Mouse (Mus musculus): ENCODE data around the gene Rrp1. TPM values are rescaled to one million over a fixed set of nuclear protein-coding genes. Genes with fewer than 3 reads are reported as not detected.

Gene Rrp1
- polyA plus RNA-seq, 1 experiment from 2014 or later: 95.5 TPM

- H3K36me3 ChIP-seq (replicated peaks; ENCODE audit: insufficient read depth, low read length): peaks cover 22% of the 10 kb centered on the region; the same call in 1 of the 2 replicates
- DNase-seq: no peak
- WGBS (ENCODE audit: insufficient replicate concordance): 71% methylated on average over 9 of the region's 9 CpGs
- H3K4me2 ChIP-seq (ENCODE audit: low read depth, low read length): no peak overlapping the region
- no peak overlapping the region for H3K9ac ChIP-seq (replicated peaks)
- H3K27ac ChIP-seq (ENCODE audit: low read depth): no peak overlapping the region
- no peaks in the 10 kb centered on the region for H3K27me3 ChIP-seq (ENCODE audit: insufficient read depth, low read length)
- no peak for TF ChIP-seq EP300 (IDR thresholded peaks at IDR 0.05; ENCODE audit: low read depth)
- TF ChIP-seq CTCF (IDR thresholded peaks at IDR 0.05; ENCODE audit: low read depth): peak; percentile 74
- H3K4me3 ChIP-seq (ENCODE audit: low read depth, low read length): no peak overlapping the region
- no peaks in the 10 kb centered on the region for H3K9me3 ChIP-seq (ENCODE audit: low read length)
- no peaks in the 10 kb centered on the region for H3K4me1 ChIP-seq (ENCODE audit: insufficient read depth)
- no peak for ATAC-seq
Measured at GRCm38 (mm10) chr10:78440812-78441211, 28.0 kb upstream of the Rrp1 start.

DNA sequence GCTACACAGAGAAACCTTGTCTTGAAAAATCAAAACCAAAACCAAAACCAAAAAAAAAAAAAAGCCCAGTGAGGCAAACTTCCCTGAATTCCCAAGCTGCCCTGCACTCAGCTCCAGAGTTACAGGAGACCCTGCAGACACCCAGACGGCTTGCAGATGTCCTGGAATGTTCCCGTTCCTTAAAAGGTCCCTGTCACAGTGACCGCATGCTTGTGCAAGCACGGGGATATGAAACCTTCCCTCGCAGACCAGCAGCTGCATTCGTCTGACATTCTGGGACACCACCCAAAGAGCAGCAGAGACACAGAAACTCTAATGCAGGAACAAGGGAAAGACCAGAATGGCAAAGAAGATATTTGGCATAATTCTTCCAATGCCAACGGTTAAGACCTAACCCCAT is 27.1 kb upstream of the Rrp1 start:
- 84% methylated on average over 7 of the region's 7 CpGs for WGBS (ENCODE audit: insufficient replicate concordance)
- TF ChIP-seq CTCF (IDR thresholded peaks at IDR 0.05; ENCODE audit: low read depth): no peak
- no peak for TF ChIP-seq EP300 (IDR thresholded peaks at IDR 0.05; ENCODE audit: low read depth)
- Histone ChIP-seq H3K9me3 (ENCODE audit: low read length) (no peaks in the 10 kb centered on the region), H3K4me1 (ENCODE audit: insufficient read depth) (no peaks in the 10 kb centered on the region), H3K9ac (replicated peaks) (no peak overlapping the region), H3K36me3 (replicated peaks; ENCODE audit: insufficient read depth, low read length) (peaks cover 20% of the 10 kb centered on the region; the same call in 1 of the 2 replicates), H3K4me3 (ENCODE audit: low read depth, low read length) (no peak overlapping the region), H3K27ac (ENCODE audit: low read depth) (no peak overlapping the region), H3K27me3 (ENCODE audit: insufficient read depth, low read length) (no peaks in the 10 kb centered on the region), H3K4me2 (ENCODE audit: low read depth, low read length) (no peak overlapping the region)
- DNase-seq (no peak), ATAC-seq (no peak)

GRCm38 (mm10) chr10:78439550-78439949 is 26.7 kb upstream of the Rrp1 start:
- no peak overlapping the region for H3K4me2 ChIP-seq (ENCODE audit: low read depth, low read length)
- ATAC-seq (no peak), DNase-seq (peak; percentile 43)
- H3K9ac ChIP-seq (replicated peaks): no peak overlapping the region
- H3K4me3 ChIP-seq (ENCODE audit: low read depth, low read length): no peak overlapping the region
- no peaks in the 10 kb centered on the region for H3K9me3 ChIP-seq (ENCODE audit: low read length)
- H3K27me3 ChIP-seq (ENCODE audit: insufficient read depth, low read length): no peaks in the 10 kb centered on the region
- H3K36me3 ChIP-seq (replicated peaks; ENCODE audit: insufficient read depth, low read length): peaks cover 17% of the 10 kb centered on the region; the same call in 1 of the 2 replicates
- no peaks in the 10 kb centered on the region for H3K4me1 ChIP-seq (ENCODE audit: insufficient read depth)
- no peak overlapping the region for H3K27ac ChIP-seq (ENCODE audit: low read depth)
- 50% methylated on average over 5 of the region's 5 CpGs for WGBS (ENCODE audit: insufficient replicate concordance)
- TF ChIP-seq CTCF (IDR thresholded peaks at IDR 0.05; ENCODE audit: low read depth) (peak; percentile 68), EP300 (IDR thresholded peaks at IDR 0.05; ENCODE audit: low read depth) (no peak)

DNA sequence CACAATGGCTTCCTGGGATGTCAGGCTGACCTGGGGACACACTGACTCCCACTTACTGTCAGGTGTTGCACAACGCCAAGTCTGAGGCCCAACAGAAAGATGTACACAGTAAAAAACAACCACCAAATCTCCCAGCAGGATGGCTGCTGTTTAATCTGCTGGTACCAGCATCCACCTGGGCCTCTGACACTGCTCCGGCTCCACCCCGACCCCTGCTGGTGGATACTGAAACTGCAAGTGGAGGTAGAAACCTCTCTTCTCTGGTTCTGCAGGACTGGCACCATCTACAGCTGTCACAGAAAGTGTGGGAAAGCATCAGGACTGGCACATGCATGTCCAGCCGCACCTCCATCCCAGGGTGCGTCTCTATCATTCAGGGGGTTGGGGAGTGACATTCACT is 25.3 kb upstream of the Rrp1 start:
- ATAC-seq: peak; percentile 47
- no peak overlapping the region for H3K4me2 ChIP-seq (ENCODE audit: low read depth, low read length)
- H3K4me3 ChIP-seq (ENCODE audit: low read depth, low read length): no peak overlapping the region
- no peaks in the 10 kb centered on the region for H3K9me3 ChIP-seq (ENCODE audit: low read length)
- 14% methylated on average over 5 of the region's 5 CpGs for WGBS (ENCODE audit: insufficient replicate concordance)
- H3K9ac ChIP-seq (replicated peaks): no peak overlapping the region
- TF ChIP-seq CTCF (IDR thresholded peaks at IDR 0.05; ENCODE audit: low read depth): peak; percentile 98
- no peak for TF ChIP-seq EP300 (IDR thresholded peaks at IDR 0.05; ENCODE audit: low read depth)
- H3K4me1 ChIP-seq (ENCODE audit: insufficient read depth): no peaks in the 10 kb centered on the region
- no peak overlapping the region for H3K27ac ChIP-seq (ENCODE audit: low read depth)
- H3K27me3 ChIP-seq (ENCODE audit: insufficient read depth, low read length): no peaks in the 10 kb centered on the region
- DNase-seq: peak; percentile 87
- peaks cover 8% of the 10 kb centered on the region; the same call in 1 of the 2 replicates for H3K36me3 ChIP-seq (replicated peaks; ENCODE audit: insufficient read depth, low read length)

DNA sequence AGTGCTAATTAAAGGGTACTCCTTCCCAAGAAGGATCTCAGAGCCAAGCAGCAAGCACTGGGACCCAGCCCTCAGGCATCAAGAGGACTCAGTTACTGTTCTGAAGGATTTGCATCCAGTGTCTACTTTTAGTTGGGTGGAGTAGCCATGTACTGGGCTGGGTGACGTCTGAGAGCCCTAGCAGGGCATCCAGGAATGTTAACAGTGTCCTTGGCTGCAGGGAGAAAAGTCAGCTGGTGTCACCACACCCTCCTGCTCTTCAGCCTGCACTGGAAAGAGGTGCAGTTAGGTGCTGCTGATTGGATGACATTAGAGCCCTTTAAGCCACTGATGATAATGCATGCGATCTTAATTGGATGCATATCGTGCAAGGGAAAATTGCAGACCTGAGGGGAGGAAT is 20.0 kb upstream of the Rrp1 start:
- H3K36me3 ChIP-seq (replicated peaks; ENCODE audit: insufficient read depth, low read length): peaks cover under 1% of the 10 kb centered on the region; the same call in 1 of the 2 replicates
- H3K4me1 ChIP-seq (ENCODE audit: insufficient read depth): no peaks in the 10 kb centered on the region
- no peaks in the 10 kb centered on the region for H3K27me3 ChIP-seq (ENCODE audit: insufficient read depth, low read length)
- no peak for ATAC-seq
- H3K4me2 ChIP-seq (ENCODE audit: low read depth, low read length): no peak overlapping the region
- TF ChIP-seq CTCF (IDR thresholded peaks at IDR 0.05; ENCODE audit: low read depth): no peak
- no peak for TF ChIP-seq EP300 (IDR thresholded peaks at IDR 0.05; ENCODE audit: low read depth)
- no peak overlapping the region for H3K4me3 ChIP-seq (ENCODE audit: low read depth, low read length)
- no peaks in the 10 kb centered on the region for H3K9me3 ChIP-seq (ENCODE audit: low read length)
- H3K27ac ChIP-seq (ENCODE audit: low read depth): no peak overlapping the region
- H3K9ac ChIP-seq (replicated peaks): no peak overlapping the region
- no peak for DNase-seq
- 71% methylated on average over 3 of the region's 3 CpGs for whole genome bisulfite sequencing (ENCODE audit: insufficient replicate concordance)

DNA sequence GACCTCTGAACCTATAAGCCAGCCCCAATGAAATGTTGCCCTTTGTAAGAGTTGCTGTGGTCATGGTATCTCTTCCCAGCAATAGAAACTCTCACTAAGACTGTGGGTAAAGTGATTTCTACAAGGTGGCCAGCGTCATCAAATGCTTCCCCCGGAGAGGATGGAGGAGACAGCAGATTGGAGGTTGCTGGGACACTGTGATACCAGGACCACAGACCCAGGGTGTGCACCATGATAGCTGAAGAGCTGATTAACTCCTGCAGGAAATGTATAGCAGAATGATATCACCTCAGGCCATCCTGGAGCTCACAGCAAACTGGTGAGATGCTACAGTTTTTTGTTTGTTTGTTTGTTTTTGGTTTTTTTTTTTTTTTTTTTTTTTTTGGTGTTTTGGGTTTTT is 16.9 kb upstream of the Rrp1 start:
- 59% methylated on average over 2 of the region's 2 CpGs for WGBS (ENCODE audit: insufficient replicate concordance)
- peaks cover 12% of the 10 kb centered on the region for H3K4me1 ChIP-seq (ENCODE audit: insufficient read depth)
- no peak for ATAC-seq
- no peaks in the 10 kb centered on the region for H3K9me3 ChIP-seq (ENCODE audit: low read length)
- H3K4me3 ChIP-seq (ENCODE audit: low read depth, low read length): no peak overlapping the region
- TF ChIP-seq CTCF (IDR thresholded peaks at IDR 0.05; ENCODE audit: low read depth): no peak
- TF ChIP-seq EP300 (IDR thresholded peaks at IDR 0.05; ENCODE audit: low read depth): no peak
- H3K27ac ChIP-seq (ENCODE audit: low read depth): no peak overlapping the region
- no peak overlapping the region for H3K4me2 ChIP-seq (ENCODE audit: low read depth, low read length)
- H3K27me3 ChIP-seq (ENCODE audit: insufficient read depth, low read length): no peaks in the 10 kb centered on the region
- DNase-seq: no peak
- no peak overlapping the region for H3K9ac ChIP-seq (replicated peaks)
- H3K36me3 ChIP-seq (replicated peaks; ENCODE audit: insufficient read depth, low read length): peaks cover 7% of the 10 kb centered on the region

DNA sequence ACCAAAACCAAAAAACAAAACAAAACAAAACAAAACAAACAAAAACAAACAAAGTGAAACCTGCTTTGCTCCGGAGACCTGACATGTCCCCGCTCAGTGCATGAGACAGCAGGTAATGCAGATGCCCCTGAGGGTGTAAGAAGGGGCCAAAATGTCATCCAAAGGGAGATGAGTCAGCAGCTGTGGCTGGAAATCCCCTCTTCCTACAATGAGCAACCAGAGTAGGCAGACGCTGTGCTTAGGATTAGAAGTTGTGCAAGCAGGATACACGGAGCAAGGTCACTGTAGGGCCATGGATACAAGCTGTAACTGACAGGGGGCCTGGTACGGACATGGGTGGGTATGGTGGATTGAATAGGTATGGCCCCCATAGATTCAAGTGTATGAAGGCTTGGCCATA is 16.3 kb upstream of the Rrp1 start:
- H3K9ac ChIP-seq (replicated peaks): no peak overlapping the region
- H3K4me3 ChIP-seq (ENCODE audit: low read depth, low read length): no peak overlapping the region
- no peak overlapping the region for H3K27ac ChIP-seq (ENCODE audit: low read depth)
- ATAC-seq (no peak), DNase-seq (no peak)
- peaks cover 13% of the 10 kb centered on the region for H3K4me1 ChIP-seq (ENCODE audit: insufficient read depth)
- 72% methylated on average over 5 of the region's 5 CpGs for WGBS (ENCODE audit: insufficient replicate concordance)
- no peaks in the 10 kb centered on the region for H3K27me3 ChIP-seq (ENCODE audit: insufficient read depth, low read length)
- H3K9me3 ChIP-seq (ENCODE audit: low read length): no peaks in the 10 kb centered on the region
- H3K36me3 ChIP-seq (replicated peaks; ENCODE audit: insufficient read depth, low read length): peaks cover 7% of the 10 kb centered on the region
- no peak overlapping the region for H3K4me2 ChIP-seq (ENCODE audit: low read depth, low read length)
- TF ChIP-seq EP300 (IDR thresholded peaks at IDR 0.05; ENCODE audit: low read depth) (no peak), CTCF (IDR thresholded peaks at IDR 0.05; ENCODE audit: low read depth) (no peak)
